Mouse (Mus musculus): Measurements from ENCODE around the gene Pex14.

Pex14 gene

DNA sequence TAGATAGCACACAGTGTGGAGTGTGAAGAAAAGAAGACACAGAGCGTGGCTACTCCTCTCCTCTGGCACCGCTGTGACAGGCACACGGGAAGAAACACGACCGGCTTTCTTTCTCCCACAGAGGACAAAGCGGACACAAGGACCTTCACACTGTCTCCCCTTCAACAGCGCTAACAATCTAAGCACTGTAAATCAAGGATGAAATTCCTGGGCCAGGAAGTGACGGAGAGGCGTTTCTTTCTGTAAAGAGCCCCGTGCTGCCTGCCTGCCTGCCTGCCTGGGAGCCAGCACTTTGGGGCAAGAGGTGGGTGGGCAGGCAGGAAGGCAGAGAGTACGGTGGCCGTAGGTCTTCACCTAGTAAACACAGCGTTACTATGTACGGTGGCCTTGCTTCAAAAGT lies 42.2 kb downstream of the Pex14 start:
- DNase-seq (ENCODE audit: low read depth, low spot score): peak; percentile 48

- DNase-seq (ENCODE audit: low read depth, low spot score): no peak
Observed at GRCm38 (mm10) chr4:149056957-149057356, 42.7 kb downstream of the Pex14 start.

GRCm38 (mm10) chr4:149055847-149056246 lies 43.8 kb downstream of the Pex14 start:
- no peak for DNase-seq (ENCODE audit: low read depth, low spot score)

- peak; percentile 47 for DNase-seq (ENCODE audit: low read depth, low spot score)
Observed at GRCm38 (mm10) chr4:149049351-149050159, 50.1 kb downstream of the Pex14 start.

GRCm38 (mm10) chr4:149048625-149049228 lies 50.9 kb downstream of the Pex14 start:
- no peak for DNase-seq (ENCODE audit: low read depth, low spot score)

DNA sequence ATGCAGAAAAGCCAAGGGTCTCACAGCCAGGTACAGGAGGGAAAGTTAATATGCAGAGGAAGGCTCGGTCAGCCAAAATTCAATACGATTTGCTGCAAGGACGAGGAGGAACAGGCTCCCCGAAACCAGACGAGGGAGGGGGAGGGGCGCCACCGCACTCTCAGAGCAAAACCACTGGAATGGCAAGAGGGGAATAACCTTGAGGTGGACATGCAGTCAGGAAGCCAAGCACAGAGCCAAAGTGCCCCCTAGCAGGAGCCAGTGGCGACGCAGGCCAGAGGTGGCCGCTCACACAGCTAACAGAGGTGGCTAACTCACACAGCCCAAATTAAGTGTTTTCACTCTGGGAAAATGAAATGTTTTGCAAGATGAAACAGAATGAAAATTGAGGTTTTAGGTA lies 52.3 kb downstream of the Pex14 start:
- peak; percentile 51 for DNase-seq (ENCODE audit: low read depth, low spot score)

GRCm38 (mm10) chr4:149045885-149046284 lies 53.8 kb downstream of the Pex14 start:
- peak; percentile 45 for DNase-seq (ENCODE audit: low read depth, low spot score)

GRCm38 (mm10) chr4:149040289-149040688 lies 59.4 kb downstream of the Pex14 start:
- no peak for DNase-seq (ENCODE audit: low read depth, low spot score)

DNA sequence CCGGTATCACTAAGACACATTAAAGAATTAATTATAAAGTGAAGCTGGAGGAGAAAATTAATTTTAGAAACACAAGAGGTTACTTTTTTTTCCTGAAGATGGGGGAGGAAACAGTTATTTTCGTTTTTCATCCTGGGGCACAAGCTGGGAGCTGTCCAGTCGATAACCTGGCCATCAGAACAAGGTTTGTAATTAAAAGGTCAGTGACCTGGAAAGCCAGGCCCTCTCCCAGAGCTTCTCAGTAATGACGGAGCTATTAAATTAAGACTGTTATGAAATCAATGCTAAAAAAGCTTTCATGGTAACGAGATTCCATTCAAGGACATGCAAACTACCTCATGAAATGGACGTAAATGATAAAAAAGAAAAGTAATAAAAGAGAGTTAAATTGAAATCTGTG lies 62.0 kb downstream of the Pex14 start:
- no peak for DNase-seq (ENCODE audit: low read depth, low spot score)

GRCm38 (mm10) chr4:149036592-149036991 lies 63.1 kb downstream of the Pex14 start:
- DNase-seq (ENCODE audit: low read depth, low spot score): no peak

DNA sequence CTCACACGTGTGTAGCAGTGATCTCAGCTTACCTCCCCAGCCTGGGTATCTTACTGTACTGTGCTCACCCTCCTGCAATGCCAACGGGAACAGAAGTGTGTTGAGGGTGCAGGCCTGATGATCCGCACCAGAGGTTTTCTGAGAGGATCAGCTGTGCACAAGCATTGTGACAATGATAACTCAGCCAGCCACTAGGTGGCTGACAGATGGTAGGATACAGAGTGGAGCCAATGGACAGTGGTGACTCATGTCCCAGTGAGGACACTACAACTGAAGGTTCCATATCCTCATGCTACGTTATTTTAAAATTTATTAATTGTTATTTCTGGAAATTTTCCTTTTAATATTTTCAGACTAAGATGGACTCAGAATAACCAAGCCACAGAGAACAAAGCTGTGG lies 68.2 kb downstream of the Pex14 start:
- DNase-seq (ENCODE audit: low read depth, low spot score): no peak

- no peak for DNase-seq (ENCODE audit: low read depth, low spot score)
Observed at GRCm38 (mm10) chr4:149027571-149027970, 72.1 kb downstream of the Pex14 start.

DNA sequence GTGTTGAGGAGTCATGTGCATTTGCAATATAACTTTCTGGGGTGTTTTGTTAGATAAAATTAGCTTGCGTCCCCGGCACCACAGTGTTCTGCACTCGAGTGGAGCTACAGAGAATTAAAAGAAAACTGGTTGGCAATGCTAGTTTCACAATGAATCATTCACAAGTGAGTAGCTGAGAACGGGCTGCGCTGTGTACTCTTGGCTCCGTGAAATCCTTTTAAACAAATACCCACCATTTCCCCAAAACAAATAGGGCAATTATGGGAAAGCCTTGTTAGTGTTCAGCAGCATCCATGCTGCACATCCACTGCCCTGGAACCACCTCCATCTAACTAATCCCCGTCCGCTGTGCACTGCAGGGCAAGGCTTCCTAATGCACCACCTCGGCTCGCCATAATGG lies 74.4 kb downstream of the Pex14 start:
- no peak for DNase-seq (ENCODE audit: low read depth, low spot score)

DNA sequence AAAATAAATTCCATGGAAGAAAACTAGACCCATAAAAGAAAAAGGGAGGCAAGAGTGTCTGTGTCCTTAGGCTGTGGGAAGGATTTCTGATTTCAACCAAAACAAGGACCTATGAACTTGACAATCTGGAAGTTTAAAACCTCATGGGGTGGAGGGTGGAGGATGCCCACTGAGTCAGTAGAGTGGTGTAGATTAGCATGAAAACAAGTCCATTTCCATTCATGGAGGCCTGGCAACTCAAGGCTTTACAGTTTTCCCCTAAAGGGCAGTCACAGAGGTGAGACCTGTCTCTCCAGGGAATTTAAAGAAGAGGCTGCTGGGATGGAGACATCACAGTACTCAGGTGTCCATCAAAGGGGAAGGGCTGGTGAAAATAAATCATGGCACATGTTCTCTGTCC lies 78.7 kb downstream of the Pex14 start:
- peak; percentile 43 for DNase-seq (ENCODE audit: low read depth, low spot score)

- DNase-seq (ENCODE audit: low read depth, low spot score): no peak
Observed at GRCm38 (mm10) chr4:149019456-149019855, 80.2 kb downstream of the Pex14 start.

GRCm38 (mm10) chr4:149006756-149007155 lies 92.9 kb downstream of the Pex14 start:
- no peak for DNase-seq (ENCODE audit: low read depth, low spot score)

DNA sequence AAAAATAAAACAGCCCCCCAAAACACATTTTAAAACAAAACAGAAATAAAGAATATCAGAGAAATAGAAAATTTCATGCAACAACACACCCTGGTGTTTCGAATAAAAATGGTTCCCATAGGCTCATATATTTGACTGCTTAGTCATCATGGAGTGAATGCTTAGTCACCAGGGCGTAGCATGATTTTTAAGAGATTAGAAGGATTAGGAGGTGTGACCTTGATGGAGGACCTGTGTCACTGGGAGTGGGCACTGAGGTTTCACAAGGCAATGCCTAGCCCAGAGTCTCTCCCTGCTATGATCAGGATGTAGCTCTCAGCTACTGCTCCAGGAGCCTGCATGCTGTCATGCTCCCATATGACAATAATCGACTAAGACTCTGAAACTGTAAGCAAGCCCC lies 93.6 kb downstream of the Pex14 start:
- peak; percentile 23 for DNase-seq (ENCODE audit: low read depth, low spot score)

GRCm38 (mm10) chr4:149002441-149003093 lies 97.1 kb downstream of the Pex14 start:
- no peak for DNase-seq (ENCODE audit: low read depth, low spot score)

DNA sequence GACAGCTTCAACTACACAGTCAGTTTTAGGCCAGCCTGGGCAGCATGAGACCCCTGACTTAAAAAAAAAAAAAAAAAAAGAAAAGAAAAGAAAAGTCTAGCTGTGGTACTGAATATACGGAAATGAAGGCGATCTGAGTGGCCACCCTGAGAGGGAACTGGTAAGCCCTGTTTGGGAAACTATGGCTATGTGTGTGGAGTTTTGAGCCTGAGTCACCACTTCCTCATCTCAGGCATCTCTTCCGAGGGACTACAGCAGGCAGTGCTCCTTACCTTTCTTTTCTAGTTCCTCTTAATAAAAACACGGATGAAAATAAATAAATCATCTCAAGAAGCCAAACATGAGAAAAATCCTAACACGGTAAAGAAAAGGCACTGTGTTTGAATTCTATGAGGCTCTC lies 98.2 kb downstream of the Pex14 start:
- no peak for DNase-seq (ENCODE audit: low read depth, low spot score)

DNA sequence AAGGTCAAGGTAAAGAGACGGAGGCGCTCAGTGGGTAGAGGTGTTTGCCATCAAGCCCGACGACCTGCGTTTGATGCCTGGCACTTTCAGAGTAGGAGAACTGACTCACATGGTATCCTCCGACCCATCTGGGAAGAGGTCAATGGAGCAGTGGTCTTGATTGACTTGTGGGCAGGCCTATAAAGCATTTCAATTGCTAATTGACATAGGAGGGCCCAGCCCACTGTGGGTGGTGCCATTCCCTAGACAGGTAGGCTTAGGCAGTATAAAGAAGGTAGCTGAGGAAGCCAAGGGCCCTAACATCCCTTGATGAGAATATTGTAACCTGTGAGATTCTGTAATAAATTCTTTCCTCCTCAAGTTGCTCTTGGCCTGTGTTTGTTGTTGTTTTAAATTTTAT lies 98.9 kb downstream of the Pex14 start:
- peak; percentile 52 for DNase-seq (ENCODE audit: low read depth, low spot score)

- DNase-seq (ENCODE audit: low read depth, low spot score): no peak
Observed at GRCm38 (mm10) chr4:148993948-148994347, 105.7 kb downstream of the Pex14 start.

DNA sequence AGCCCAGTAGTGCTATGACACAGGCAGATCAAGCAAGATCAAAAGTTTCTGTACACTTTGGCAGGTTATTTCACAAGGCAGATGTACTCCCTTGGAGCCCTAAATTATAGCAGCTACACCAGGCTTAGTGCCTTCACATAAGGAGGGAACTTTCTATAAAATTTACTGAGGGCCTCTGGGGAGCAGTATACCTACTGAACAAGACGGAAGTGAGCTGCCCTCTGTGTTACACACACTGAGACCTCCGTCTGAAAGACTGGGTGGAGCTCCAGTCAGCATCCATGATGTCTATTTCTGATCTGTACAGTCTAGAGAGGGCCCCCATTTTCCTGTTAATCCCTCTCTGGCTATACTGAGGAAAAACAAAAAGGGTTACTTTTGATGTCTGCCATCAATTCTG lies 109.6 kb downstream of the Pex14 start:
- no peak for DNase-seq (ENCODE audit: low read depth, low spot score)
